16 mouse cellular contexts compared by ENCODE assay signal in genomic region chr7:31074061-31074712, GRCm38 (mm10). TPM values are rescaled to one million over a fixed set of nuclear protein-coding genes. Genes with fewer than 3 reads are reported as not detected.
A peak's percentile ranks its signal among the peaks of the same experiment; 100 is the strongest.
DNase-seq lines count a peak whose midpoint lies in the region; ATAC-seq and TF ChIP-seq lines count a peak whose summit lies in the region.
"Had no signal": no experiment of that assay in that cellular context is flagged by ENCODE, and none has a peak within 500 bp of the region (broad histone marks: within the 10 kb centered on the region; RNA-seq: fewer than 3 reads in every experiment).

No protein-coding gene starts in this region.

- no peak overlapping the region for H3K9ac ChIP-seq in hindbrain, embryonic 11.5 days (ENCODE audit: low read depth, low read length)
- no peak overlapping the region for H3K9ac ChIP-seq in hindbrain, embryonic 14.5 days
- H3K9ac ChIP-seq in midbrain, embryonic 11.5 days (ENCODE audit: low read length): no peak overlapping the region
- H3K9ac ChIP-seq in midbrain, postnatal 0 days (replicated peaks; ENCODE audit: low read length, poor library complexity, severe bottlenecking): no peak overlapping the region
- H3K9ac ChIP-seq: forebrain, embryonic 15.5 days; heart, embryonic 13.5 days; liver, embryonic 13.5 days had no signal

- H3K9me3 ChIP-seq in hindbrain, embryonic 11.5 days (ENCODE audit: control insufficient read depth, low read length): no peaks in the 10 kb centered on the region
- no peaks in the 10 kb centered on the region for H3K9me3 ChIP-seq in hindbrain, embryonic 14.5 days (ENCODE audit: control insufficient read depth, low read length)
- no peaks in the 10 kb centered on the region for H3K9me3 ChIP-seq in midbrain, embryonic 11.5 days (ENCODE audit: control insufficient read depth, low read length)
- no peaks in the 10 kb centered on the region for H3K9me3 ChIP-seq in midbrain, postnatal 0 days (ENCODE audit: low read length)
- H3K9me3 ChIP-seq: forebrain, embryonic 15.5 days; heart, embryonic 13.5 days; liver, embryonic 13.5 days had no signal

- no peaks in the 10 kb centered on the region; the same call in 1 of the 2 replicates for H3K4me1 ChIP-seq in hindbrain, embryonic 11.5 days (replicated peaks; ENCODE audit: control insufficient read depth, insufficient read depth, low read length)
- H3K4me1 ChIP-seq in hindbrain, embryonic 14.5 days (replicated peaks; ENCODE audit: control insufficient read depth, insufficient read depth, low read length): no peaks in the 10 kb centered on the region
- no peaks in the 10 kb centered on the region for H3K4me1 ChIP-seq in midbrain, embryonic 11.5 days (ENCODE audit: control insufficient read depth, insufficient read depth, low read length)
- H3K4me1 ChIP-seq in midbrain, postnatal 0 days (ENCODE audit: insufficient read depth, low read length): no peaks in the 10 kb centered on the region

- no peak overlapping the region for H3K4me2 ChIP-seq in hindbrain, embryonic 11.5 days (replicated peaks; ENCODE audit: low read depth, low read length)
- H3K4me2 ChIP-seq in hindbrain, embryonic 14.5 days (replicated peaks): no peak overlapping the region
- no peak overlapping the region for H3K4me2 ChIP-seq in midbrain, embryonic 11.5 days
- no peak overlapping the region for H3K4me2 ChIP-seq in midbrain, postnatal 0 days (ENCODE audit: low read depth, low read length, poor library complexity, severe bottlenecking)
- H3K4me2 ChIP-seq: forebrain, embryonic 15.5 days; heart, embryonic 13.5 days; liver, embryonic 13.5 days had no signal

- peak; percentile 17 for DNase-seq in adrenal gland, adult 2 months
- DNase-seq in adrenal gland, postnatal 36 days: no peak
- DNase-seq in hindbrain, embryonic 11.5 days (ENCODE audit: low spot score): no peak
- DNase-seq in hindbrain, embryonic 14.5 days (ENCODE audit: low spot score): no peak
- no peak for DNase-seq in midbrain, embryonic 11.5 days (ENCODE audit: low spot score, missing footprints)
- DNase-seq in midbrain, postnatal 0 days (ENCODE audit: low spot score): no peak
- peak; percentile 69 for DNase-seq in fibroblast of lung, adult 2 months (ENCODE audit: low read depth)
- DNase-seq in frontal cortex, postnatal 10 days (ENCODE audit: low spot score in 2 of 2): no peak
- DNase-seq: adrenal gland, postnatal 14 days; gastrocnemius, postnatal 14 days; kidney, postnatal 14 days; liver, embryonic 13.5 days had no signal

- no peak for TF ChIP-seq CTCF in midbrain, postnatal 0 days (IDR thresholded peaks at IDR 0.05)

- 71% methylated on average over 7 of the region's 7 CpGs for WGBS in hindbrain, embryonic 11.5 days
- 57% methylated on average over 7 of the region's 7 CpGs for whole genome bisulfite sequencing in hindbrain, embryonic 14.5 days
- 77% methylated on average over 7 of the region's 7 CpGs for WGBS in midbrain, embryonic 11.5 days
- WGBS in midbrain, postnatal 0 days: 68% methylated on average over 7 of the region's 7 CpGs

- H3K27ac ChIP-seq in hindbrain, embryonic 11.5 days (ENCODE audit: low read depth, low read length): no peak overlapping the region
- no peak overlapping the region for H3K27ac ChIP-seq in hindbrain, embryonic 14.5 days
- H3K27ac ChIP-seq in midbrain, embryonic 11.5 days (ENCODE audit: low read depth, low read length): no peak overlapping the region
- H3K27ac ChIP-seq in midbrain, postnatal 0 days (ENCODE audit: low read depth, low read length): no peak overlapping the region
- H3K27ac ChIP-seq: forebrain, embryonic 15.5 days; heart, embryonic 13.5 days; liver, embryonic 13.5 days had no signal

- peak; percentile 33; the same call in 1 of the 2 replicates for ATAC-seq in hindbrain, embryonic 11.5 days (ENCODE audit: low FRiP score)
- ATAC-seq in hindbrain, embryonic 14.5 days (ENCODE audit: low FRiP score): no peak
- peak; percentile 48 for ATAC-seq in midbrain, embryonic 11.5 days (ENCODE audit: low FRiP score)
- ATAC-seq in midbrain, postnatal 0 days (ENCODE audit: low FRiP score): no peak
- ATAC-seq: forebrain, embryonic 15.5 days had no signal

- H3K4me3 ChIP-seq in hindbrain, embryonic 11.5 days (ENCODE audit: low read depth, low read length): no peak overlapping the region
- no peak overlapping the region for H3K4me3 ChIP-seq in hindbrain, embryonic 14.5 days (replicated peaks; ENCODE audit: low read length)
- H3K4me3 ChIP-seq in midbrain, embryonic 11.5 days (ENCODE audit: low read depth, low read length): no peak overlapping the region
- no peak overlapping the region for H3K4me3 ChIP-seq in midbrain, postnatal 0 days (ENCODE audit: low read depth, low read length)
- H3K4me3 ChIP-seq: forebrain, embryonic 15.5 days; heart, embryonic 13.5 days; liver, embryonic 13.5 days; myocyte had no signal

- no peaks in the 10 kb centered on the region for H3K27me3 ChIP-seq in hindbrain, embryonic 11.5 days (ENCODE audit: control insufficient read depth, insufficient read depth, low read length)
- H3K27me3 ChIP-seq in hindbrain, embryonic 14.5 days (ENCODE audit: control insufficient read depth, insufficient read depth, low read length): no peaks in the 10 kb centered on the region
- H3K27me3 ChIP-seq in midbrain, embryonic 11.5 days (ENCODE audit: control insufficient read depth, insufficient read depth, low read length): no peaks in the 10 kb centered on the region
- H3K27me3 ChIP-seq in midbrain, postnatal 0 days (ENCODE audit: insufficient read depth, low read length): no peaks in the 10 kb centered on the region
- H3K27me3 ChIP-seq: forebrain, embryonic 15.5 days; heart, embryonic 13.5 days; liver, embryonic 13.5 days had no signal

- no peaks in the 10 kb centered on the region for H3K36me3 ChIP-seq in hindbrain, embryonic 11.5 days (ENCODE audit: control insufficient read depth, insufficient read depth, low read length)
- H3K36me3 ChIP-seq in hindbrain, embryonic 14.5 days (replicated peaks; ENCODE audit: control insufficient read depth, insufficient read depth): no peaks in the 10 kb centered on the region
- H3K36me3 ChIP-seq in midbrain, embryonic 11.5 days (ENCODE audit: control insufficient read depth, insufficient read depth, low read length): no peaks in the 10 kb centered on the region
- H3K36me3 ChIP-seq in midbrain, postnatal 0 days (ENCODE audit: insufficient read depth, low read length): no peaks in the 10 kb centered on the region
- H3K36me3 ChIP-seq: forebrain, embryonic 15.5 days; heart, embryonic 13.5 days; liver, embryonic 13.5 days had no signal

RNA-seq across cellular contexts. Expression of gene Fxyd3, which starts 2.3 kb away (rescaled TPM):
- 1 to 10 TPM; 1.3 to 3.4 TPM for total RNA-seq in adrenal gland, adult 2 months (2021)
- 0.04 and 0.73 TPM in 2 replicates for polyA plus RNA-seq in adrenal gland, adult 2 months (2012; rRNA removed)
- 1 to 10 TPM; 1.5 to 2.3 TPM for total RNA-seq in adrenal gland, postnatal 36 days (2021)
- polyA plus RNA-seq in hindbrain, embryonic 11.5 days (2014; fragmentation: Nextera tagmentation; extraction: Ambion mirVana): 6.3 and 8.6 TPM in 2 replicates
- 0.66 TPM in 1 of 2 replicates, not detected in the other for polyA plus RNA-seq in hindbrain, embryonic 14.5 days (2014; fragmentation: Nextera tagmentation; extraction: Ambion mirVana)
- polyA plus RNA-seq in midbrain, embryonic 11.5 days (2014; fragmentation: Nextera tagmentation; extraction: Ambion mirVana): 1.8 and 2.3 TPM in 2 replicates
- 3.7 TPM in 1 of 2 replicates, not detected in the other for total RNA-seq in midbrain, postnatal 0 days (2014; rRNA removed)
- 0.47 TPM in 1 of 2 replicates, not detected in the other for polyA plus RNA-seq in midbrain, postnatal 0 days (2015; fragmentation: Nextera tagmentation; extraction: Ambion mirVana)
- total RNA-seq: left cerebral cortex, postnatal 14 days had no signal
- polyA plus RNA-seq: forebrain, embryonic 15.5 days had no signal

RNA-seq across cellular contexts. Expression of gene Lgi4, which starts 15.0 kb away (rescaled TPM):
- 1 to 10 TPM; 2.2 to 6.5 TPM for total RNA-seq in adrenal gland, adult 2 months (2021)
- polyA plus RNA-seq in adrenal gland, adult 2 months (2012; rRNA removed): 3.3 and 6.2 TPM in 2 replicates
- total RNA-seq in adrenal gland, postnatal 36 days (2021): 1 to 10 TPM; 2.7 to 5.4 TPM
- 1.0 and 2.8 TPM in 2 replicates for polyA plus RNA-seq in hindbrain, embryonic 11.5 days (2014; fragmentation: Nextera tagmentation; extraction: Ambion mirVana)
- polyA plus RNA-seq in hindbrain, embryonic 14.5 days (2014; fragmentation: Nextera tagmentation; extraction: Ambion mirVana): 0.28 and 0.60 TPM in 2 replicates
- 0.58 and 0.85 TPM in 2 replicates for polyA plus RNA-seq in midbrain, embryonic 11.5 days (2014; fragmentation: Nextera tagmentation; extraction: Ambion mirVana)
- total RNA-seq in midbrain, postnatal 0 days (2014; rRNA removed): 1.2 and 1.3 TPM in 2 replicates
- polyA plus RNA-seq in midbrain, postnatal 0 days (2015; fragmentation: Nextera tagmentation; extraction: Ambion mirVana): 0.56 and 0.81 TPM in 2 replicates
- polyA plus RNA-seq: myocyte had no signal

RNA-seq across cellular contexts. Expression of gene Fxyd1, which starts 17.2 kb away (rescaled TPM):
- total RNA-seq in adrenal gland, adult 2 months (2021): 100 to 1,000 TPM; 307 to 317 TPM
- 480 and 501 TPM in 2 replicates for polyA plus RNA-seq in adrenal gland, adult 2 months (2012; rRNA removed)
- total RNA-seq in adrenal gland, postnatal 36 days (2021): 100 to 1,000 TPM; 167 to 239 TPM
- 15.6 and 18.1 TPM in 2 replicates for polyA plus RNA-seq in hindbrain, embryonic 11.5 days (2014; fragmentation: Nextera tagmentation; extraction: Ambion mirVana)
- 34.1 and 59.0 TPM in 2 replicates for polyA plus RNA-seq in hindbrain, embryonic 14.5 days (2014; fragmentation: Nextera tagmentation; extraction: Ambion mirVana)
- polyA plus RNA-seq in midbrain, embryonic 11.5 days (2014; fragmentation: Nextera tagmentation; extraction: Ambion mirVana): 4.8 and 5.4 TPM in 2 replicates
- total RNA-seq in midbrain, postnatal 0 days (2014; rRNA removed): 7.0 and 7.4 TPM in 2 replicates
- 20.4 and 22.2 TPM in 2 replicates for polyA plus RNA-seq in midbrain, postnatal 0 days (2015; fragmentation: Nextera tagmentation; extraction: Ambion mirVana)

RNA-seq across cellular contexts. Expression of gene Fxyd7, which starts 22.9 kb away (rescaled TPM):
- total RNA-seq in adrenal gland, adult 2 months (2021): 1 to 10 TPM; 1.3 to 1.4 TPM
- polyA plus RNA-seq in adrenal gland, adult 2 months (2012; rRNA removed): 4.4 and 9.9 TPM in 2 replicates
- total RNA-seq in adrenal gland, postnatal 36 days (2021): 1 to 10 TPM; 1.2 to 1.6 TPM
- 8.7 and 12.6 TPM in 2 replicates for polyA plus RNA-seq in hindbrain, embryonic 11.5 days (2014; fragmentation: Nextera tagmentation; extraction: Ambion mirVana)
- polyA plus RNA-seq in hindbrain, embryonic 14.5 days (2014; fragmentation: Nextera tagmentation; extraction: Ambion mirVana): 236 and 249 TPM in 2 replicates
- polyA plus RNA-seq in midbrain, embryonic 11.5 days (2014; fragmentation: Nextera tagmentation; extraction: Ambion mirVana): 5.4 and 6.2 TPM in 2 replicates
- total RNA-seq in midbrain, postnatal 0 days (2014; rRNA removed): 189 and 285 TPM in 2 replicates
- 455 and 516 TPM in 2 replicates for polyA plus RNA-seq in midbrain, postnatal 0 days (2015; fragmentation: Nextera tagmentation; extraction: Ambion mirVana)
- polyA plus RNA-seq: myocyte had no signal

RNA-seq across cellular contexts. Expression of gene Fxyd5, which starts 31.9 kb away (rescaled TPM):
- total RNA-seq in adrenal gland, adult 2 months (2021): 100 to 1,000 TPM in 1 of 2 experiments, 10 to 100 TPM in 1; 61.4 to 112 TPM
- polyA plus RNA-seq in adrenal gland, adult 2 months (2012; rRNA removed): 51.0 and 53.5 TPM in 2 replicates
- total RNA-seq in adrenal gland, postnatal 36 days (2021): 100 to 1,000 TPM in 1 of 2 experiments, 10 to 100 TPM in 1; 34.8 to 103 TPM
- polyA plus RNA-seq in hindbrain, embryonic 11.5 days (2014; fragmentation: Nextera tagmentation; extraction: Ambion mirVana): 12.3 and 14.1 TPM in 2 replicates
- 13.6 and 14.8 TPM in 2 replicates for polyA plus RNA-seq in hindbrain, embryonic 14.5 days (2014; fragmentation: Nextera tagmentation; extraction: Ambion mirVana)
- 11.3 and 12.6 TPM in 2 replicates for polyA plus RNA-seq in midbrain, embryonic 11.5 days (2014; fragmentation: Nextera tagmentation; extraction: Ambion mirVana)
- 23.1 and 48.0 TPM in 2 replicates for total RNA-seq in midbrain, postnatal 0 days (2014; rRNA removed)
- 31.9 and 32.9 TPM in 2 replicates for polyA plus RNA-seq in midbrain, postnatal 0 days (2015; fragmentation: Nextera tagmentation; extraction: Ambion mirVana)

Comparison
In these comparisons a context has a peak if more than half of its experiments do, and no peak if none do; other contexts are left out.
1. DNase-seq: peak in adrenal gland, adult 2 months (single experiment) and fibroblast of lung, adult 2 months (single experiment); none in adrenal gland, postnatal 36 days (0 of 2), hindbrain, embryonic 11.5 days (single experiment), hindbrain, embryonic 14.5 days (single experiment), midbrain, embryonic 11.5 days (single experiment), midbrain, postnatal 0 days (single experiment) and frontal cortex, postnatal 10 days (0 of 2).
2. ATAC-seq: peak in hindbrain, embryonic 11.5 days (single experiment) and midbrain, embryonic 11.5 days (single experiment); none in hindbrain, embryonic 14.5 days (single experiment) and midbrain, postnatal 0 days (single experiment).